Mouse (Mus musculus) liver, adult 2 months (tissue): ENCODE measurements around the gene St6galnac3.

Source experiments
- CTCF ChIP-seq: fragments of 200-500 bp; IDR thresholded peaks from 2 replicates; pipeline ENCODE4 v1.5.1; 2011; ENCODE audit warnings: low read depth, low read length, control low read depth
- POLR2A ChIP-seq: fragments of 200-500 bp; IDR thresholded peaks from 2 replicates; pipeline ENCODE4 v1.6.1; 2011; ENCODE audit warnings: low read length, control low read depth; ENCODE audit not compliant: insufficient read depth; ENCODE audit errors: extremely low read depth

DNA sequence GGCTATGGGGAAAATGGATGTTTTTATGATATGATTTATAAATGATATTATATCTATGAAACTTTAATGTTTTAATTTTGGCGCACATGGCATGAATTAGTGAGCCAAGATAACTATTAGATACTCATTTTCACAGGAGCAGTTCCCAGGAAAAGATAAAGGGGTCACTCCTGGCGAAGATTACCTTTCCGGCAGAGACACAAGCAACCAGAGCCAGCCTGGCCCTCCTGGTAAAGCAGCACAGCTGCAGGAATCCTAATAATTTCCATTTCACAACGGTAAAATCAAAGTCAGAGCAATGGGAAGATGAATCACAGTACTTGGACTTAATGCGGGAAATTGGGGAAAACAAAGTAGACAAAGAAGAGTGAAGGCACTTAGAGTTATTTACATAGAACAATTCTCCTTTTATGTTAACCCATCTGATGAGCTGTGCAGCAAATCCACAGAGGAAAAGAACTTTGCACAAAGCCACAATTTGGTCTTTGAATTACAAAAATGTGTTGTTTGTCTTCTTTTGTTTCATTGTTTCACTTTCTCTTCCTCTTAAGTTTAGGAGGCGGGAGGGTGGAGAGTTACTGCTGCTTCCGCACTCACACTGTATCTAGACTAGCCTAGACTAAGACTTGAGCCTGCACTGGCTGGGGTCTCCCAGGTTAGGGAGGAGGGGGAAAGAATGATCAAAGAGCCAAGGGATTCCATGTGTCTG, 464.6 kb downstream of the St6galnac3 start:
- no peak for TF ChIP-seq CTCF
- TF ChIP-seq POLR2A = no peak
